ENCODE assay signal across 9 mouse cellular contexts in the genomic region with DNA sequence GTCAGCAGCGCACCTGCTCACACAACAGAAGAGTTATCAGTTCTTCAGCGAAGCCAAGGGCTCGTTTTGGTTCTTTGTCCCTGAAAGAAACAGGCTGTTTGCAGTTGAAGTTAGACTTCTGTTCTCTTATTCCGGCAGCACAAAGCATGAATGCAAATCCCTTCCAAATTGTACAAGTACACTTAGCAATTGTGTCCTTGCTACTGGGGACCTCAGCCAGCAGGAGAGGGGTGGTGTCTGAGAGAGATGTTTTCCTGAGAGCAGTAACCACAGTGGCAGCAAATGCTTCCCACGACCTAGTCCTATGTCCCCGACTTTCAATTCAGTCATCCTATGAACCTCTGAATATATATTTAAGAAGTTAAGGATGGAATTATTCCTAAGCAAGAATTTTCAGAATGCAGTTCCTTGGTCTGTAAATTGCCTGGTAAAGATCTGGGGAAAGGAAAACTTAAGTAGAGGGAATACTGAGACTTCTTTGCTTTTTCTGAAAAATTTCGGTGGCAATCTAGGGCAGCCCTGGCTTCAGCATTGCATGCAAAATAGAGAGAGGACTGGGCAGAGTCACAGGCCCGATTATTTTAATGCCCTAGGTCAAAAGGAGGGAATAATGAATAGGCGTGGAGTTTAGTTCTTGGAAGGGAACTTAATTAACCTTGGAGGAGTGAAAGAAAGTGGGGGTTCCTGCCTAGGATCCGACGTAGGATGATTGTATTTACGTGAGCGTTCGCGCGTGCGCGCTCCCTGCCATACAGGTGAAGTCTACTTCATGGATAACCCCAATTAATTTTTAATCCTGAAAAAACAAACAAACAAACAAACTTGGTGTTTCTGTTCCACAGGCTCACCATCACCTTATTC. TPM values are rescaled to one million over a fixed set of nuclear protein-coding genes. Genes with fewer than 3 reads are reported as not detected.
DNase-seq lines count a peak whose midpoint lies in the region; ATAC-seq and TF ChIP-seq lines count a peak whose summit lies in the region.
"Had no signal": no experiment of that assay in that cellular context is flagged by ENCODE, and none has a peak within 500 bp of the region (broad histone marks: within the 10 kb centered on the region; RNA-seq: fewer than 3 reads in every experiment).

No protein-coding gene starts in this region.

- H3K4me2 ChIP-seq in lung, embryonic 14.5 days = 0 out of 2 replicates have a peak overlapping the region, but pooled peaks have one; percentile 27
- H3K4me2 ChIP-seq in forebrain, embryonic 12.5 days = peak overlapping the region; percentile 71
- peak overlapping the region; percentile 55 for H3K4me2 ChIP-seq in limb, embryonic 13.5 days (replicated peaks)

- WGBS in lung, embryonic 14.5 days = 2% methylated on average over 18 of the region's 18 CpGs
- 3% methylated on average over 18 of the region's 18 CpGs for WGBS in lung, adult 2 months
- under 1% methylated on average over 18 of the region's 18 CpGs for WGBS in forebrain, embryonic 12.5 days
- WGBS in limb, embryonic 13.5 days = 3% methylated on average over 18 of the region's 18 CpGs

- no peaks in the 10 kb centered on the region for H3K9me3 ChIP-seq in lung, embryonic 14.5 days (ENCODE audit: low read depth, low read length)
- no peaks in the 10 kb centered on the region for H3K9me3 ChIP-seq in forebrain, embryonic 12.5 days
- H3K9me3 ChIP-seq in limb, embryonic 13.5 days = no peaks in the 10 kb centered on the region

- no peak for TF ChIP-seq CTCF in lung, embryonic 14.5 days (IDR thresholded peaks at IDR 0.05; ENCODE audit: low read depth)
- no peak for TF ChIP-seq CTCF in lung, adult 2 months (IDR thresholded peaks at IDR 0.05; ENCODE audit: insufficient read depth, low read length)

- no peak for ATAC-seq in lung, embryonic 14.5 days (ENCODE audit: insufficient read depth)
- ATAC-seq in forebrain, embryonic 12.5 days (ENCODE audit: low FRiP score) = no peak
- no peak for ATAC-seq in limb, embryonic 13.5 days (ENCODE audit: low FRiP score, low read depth)

- peak overlapping the region; percentile 8 for H3K4me3 ChIP-seq in lung, embryonic 14.5 days (ENCODE audit: low read depth, low read length)
- H3K4me3 ChIP-seq in lung, adult 2 months (replicated peaks; ENCODE audit: extremely low read depth, low read depth, low read length) = no peak overlapping the region
- H3K4me3 ChIP-seq in forebrain, embryonic 12.5 days (replicated peaks) = peak overlapping the region; percentile 42
- peak overlapping the region; percentile 28 for H3K4me3 ChIP-seq in limb, embryonic 13.5 days

- H3K4me1 ChIP-seq in lung, embryonic 14.5 days (ENCODE audit: insufficient read depth) = 0 out of 2 replicates have a peak, but pooled peaks cover 3% of the 10 kb centered on the region
- H3K4me1 ChIP-seq in lung, adult 2 months (ENCODE audit: control insufficient read depth, insufficient read depth, low read length) = peaks cover 4% of the 10 kb centered on the region; the same call in 1 of the 2 replicates
- peaks cover 66% of the 10 kb centered on the region for H3K4me1 ChIP-seq in forebrain, embryonic 12.5 days
- peaks cover 46% of the 10 kb centered on the region for H3K4me1 ChIP-seq in limb, embryonic 13.5 days

- no peak overlapping the region for H3K27ac ChIP-seq in lung, embryonic 14.5 days (ENCODE audit: low read depth)
- peak overlapping the region; percentile 88 for H3K27ac ChIP-seq in forebrain, embryonic 12.5 days
- H3K27ac ChIP-seq in limb, embryonic 13.5 days = no peak overlapping the region
- H3K27ac ChIP-seq: macrophage had no signal

- no peak for DNase-seq in lung, embryonic 14.5 days
- no peak for DNase-seq in lung, adult 2 months
- peak; percentile 32 for DNase-seq in retina, postnatal 1 day
- no peak for DNase-seq in urinary bladder, adult 2 months (ENCODE audit: low spot score)
- DNase-seq in adrenal gland, adult 8-10 months = no peak
- DNase-seq: kidney, adult 18-20 months had no signal

- H3K36me3 ChIP-seq in lung, embryonic 14.5 days (ENCODE audit: insufficient read depth) = no peaks in the 10 kb centered on the region
- no peaks in the 10 kb centered on the region for H3K36me3 ChIP-seq in forebrain, embryonic 12.5 days (replicated peaks)
- no peaks in the 10 kb centered on the region for H3K36me3 ChIP-seq in limb, embryonic 13.5 days

- H3K27me3 ChIP-seq in lung, embryonic 14.5 days (ENCODE audit: insufficient read depth, low read length) = peaks cover 95% of the 10 kb centered on the region
- H3K27me3 ChIP-seq in forebrain, embryonic 12.5 days = peaks cover 18% of the 10 kb centered on the region
- H3K27me3 ChIP-seq in limb, embryonic 13.5 days = peaks cover 95% of the 10 kb centered on the region

- H3K9ac ChIP-seq in lung, embryonic 14.5 days = no peak overlapping the region
- H3K9ac ChIP-seq in forebrain, embryonic 12.5 days = peak overlapping the region; percentile 61
- no peak overlapping the region for H3K9ac ChIP-seq in limb, embryonic 13.5 days

- no peak for TF ChIP-seq POLR2A in lung, adult 2 months (IDR thresholded peaks at IDR 0.05; ENCODE audit: borderline replicate concordance, extremely low read depth, low read depth, low read length)

RNA-seq across cellular contexts. Expression of a gene that starts 6.1 kb away (rescaled TPM):
- polyA plus RNA-seq in lung, embryonic 14.5 days (2014; fragmentation: Nextera tagmentation; extraction: Ambion mirVana) = not detected in 2 replicates
- polyA plus RNA-seq in lung, adult 2 months (2012; rRNA removed) = 0.01 TPM in 1 of 2 replicates, not detected in the other
- 39.3 and 47.8 TPM in 2 replicates for polyA plus RNA-seq in forebrain, embryonic 12.5 days (2016; fragmentation: Nextera tagmentation; extraction: Ambion mirVana)
- 0.37 and 0.38 TPM in 2 replicates for polyA plus RNA-seq in limb, embryonic 13.5 days (2015; fragmentation: Nextera tagmentation; extraction: Ambion mirVana)
- 0.01 TPM in 2 replicates for polyA plus RNA-seq in urinary bladder, adult 2 months (2012; rRNA removed)
- under 1 TPM in 3 of 4 experiments, not detected in 1; 0.03 to 0.06 (median 0.06) TPM for total RNA-seq in adrenal gland, adult 8-10 months (2022)
- polyA plus RNA-seq: macrophage had no signal

Comparison
In these comparisons a context has a peak if more than half of its experiments do, and no peak if none do; other contexts are left out.
1. RNA of a gene that starts 6.1 kb away (polyA plus RNA-seq): 39.3 to 47.8 TPM in forebrain, embryonic 12.5 days; 0.37 to 0.38 TPM in limb, embryonic 13.5 days, 0.01 TPM in urinary bladder, adult 2 months, 0.01 TPM in lung, adult 2 months and not detected in lung, embryonic 14.5 days; every median in the first group is over 10 times any median in the second.
2. Peak in every context shown above with its lines, with median percentiles within 50 percentile points of each other: H3K4me2 ChIP-seq.